Mouse (Mus musculus): Measurements from ENCODE around the gene Traip. TPM values are rescaled to one million over a fixed set of nuclear protein-coding genes. Genes with fewer than 3 reads are reported as not detected.

Gene Traip
- polyA plus RNA-seq, 1 experiment from 2014 or later: 7.7 TPM

Other genes starting within 250 kb of the Traip start
- gene Sema3f, start 239.7 kb upstream of the Traip start, polyA plus RNA-seq (2015; fragmentation: Nextera tagmentation; extraction: Ambion mirVana): 16.4 and 17.0 TPM in 2 replicates
- gene Rbm5, start 179.1 kb upstream of the Traip start, polyA plus RNA-seq (2015; fragmentation: Nextera tagmentation; extraction: Ambion mirVana): 277 and 286 TPM in 2 replicates
- 121 and 122 TPM in 2 replicates for gene Rbm6, start 76.9 kb upstream of the Traip start, polyA plus RNA-seq (2015; fragmentation: Nextera tagmentation; extraction: Ambion mirVana)
- gene Mon1a, start 62.0 kb upstream of the Traip start, polyA plus RNA-seq (2015; fragmentation: Nextera tagmentation; extraction: Ambion mirVana): 25.2 and 25.5 TPM in 2 replicates
- 1.8 and 2.1 TPM in 2 replicates for gene Mst1r, start 43.3 kb upstream of the Traip start, polyA plus RNA-seq (2015; fragmentation: Nextera tagmentation; extraction: Ambion mirVana)
- gene Actl11, start 21.7 kb upstream of the Traip start, polyA plus RNA-seq (2015; fragmentation: Nextera tagmentation; extraction: Ambion mirVana): not detected in 2 replicates
- gene Camkv, start 14.5 kb upstream of the Traip start, polyA plus RNA-seq (2015; fragmentation: Nextera tagmentation; extraction: Ambion mirVana): 12.4 and 13.3 TPM in 2 replicates
- gene Uba7, start 25.4 kb downstream of the Traip start, polyA plus RNA-seq (2015; fragmentation: Nextera tagmentation; extraction: Ambion mirVana): 4.8 and 5.8 TPM in 2 replicates
- gene Gm20661, start 32.9 kb downstream of the Traip start, polyA plus RNA-seq (2015; fragmentation: Nextera tagmentation; extraction: Ambion mirVana): 1.1 and 1.4 TPM in 2 replicates
- 20.2 and 21.3 TPM in 2 replicates for gene Inka1, start 35.7 kb downstream of the Traip start, polyA plus RNA-seq (2015; fragmentation: Nextera tagmentation; extraction: Ambion mirVana)
- gene Cdhr4, start 42.4 kb downstream of the Traip start, polyA plus RNA-seq (2015; fragmentation: Nextera tagmentation; extraction: Ambion mirVana): 2.0 and 2.6 TPM in 2 replicates
- gene Gm20662, start 46.2 kb downstream of the Traip start, polyA plus RNA-seq (2015; fragmentation: Nextera tagmentation; extraction: Ambion mirVana): 0.60 and 0.79 TPM in 2 replicates
- gene Ip6k1, start 52.4 kb downstream of the Traip start, polyA plus RNA-seq (2015; fragmentation: Nextera tagmentation; extraction: Ambion mirVana): 103 and 107 TPM in 2 replicates
- gene Gmppb, start 99.1 kb downstream of the Traip start, polyA plus RNA-seq (2015; fragmentation: Nextera tagmentation; extraction: Ambion mirVana): 20.1 and 21.1 TPM in 2 replicates
- gene Amigo3, start 103.0 kb downstream of the Traip start, polyA plus RNA-seq (2015; fragmentation: Nextera tagmentation; extraction: Ambion mirVana): 3.1 and 3.4 TPM in 2 replicates
- not detected in 2 replicates for gene Mst1, start 130.3 kb downstream of the Traip start, polyA plus RNA-seq (2015; fragmentation: Nextera tagmentation; extraction: Ambion mirVana)
- 42.8 and 43.1 TPM in 2 replicates for gene Rnf123, start 133.2 kb downstream of the Traip start, polyA plus RNA-seq (2015; fragmentation: Nextera tagmentation; extraction: Ambion mirVana)
- 57.7 and 57.8 TPM in 2 replicates for gene Apeh, start 144.5 kb downstream of the Traip start, polyA plus RNA-seq (2015; fragmentation: Nextera tagmentation; extraction: Ambion mirVana)
- 8.3 and 8.7 TPM in 2 replicates for gene Bsn, start 240.2 kb downstream of the Traip start, polyA plus RNA-seq (2015; fragmentation: Nextera tagmentation; extraction: Ambion mirVana)